Mouse (Mus musculus) stomach, embryonic 16.5 days (tissue): ENCODE data around the gene Plekhb2. TPM values are rescaled to one million over a fixed set of nuclear protein-coding genes. Genes with fewer than 3 reads are reported as not detected.

Experiments
- ATAC-seq: fragments of 200-750 bp; cut with Nextera tagmentation; 2 replicates; pipeline ENCODE4 v1.8.0; 2017; ENCODE audit warnings: moderate number of reproducible peaks, moderate TSS enrichment; ENCODE audit not compliant: insufficient read depth, low FRiP score
- H3K27ac ChIP-seq: fragments of 300-500 bp; sonication (generic); 2 replicates; pipeline ENCODE4 v1.5.1; 2014; ENCODE audit warnings: low read length
- H3K27me3 ChIP-seq: fragments of 300-500 bp; sonication (generic); 2 replicates; pipeline ENCODE4 v1.6.1; 2014; ENCODE audit warnings: low read length, control low read depth, mixed read lengths; ENCODE audit not compliant: control insufficient read depth, insufficient read depth
- H3K36me3 ChIP-seq: fragments of 300-500 bp; sonication (generic); 2 replicates; pipeline ENCODE4 v1.6.1; 2014; ENCODE audit warnings: low read length; ENCODE audit not compliant: control insufficient read depth, insufficient read depth
- H3K4me1 ChIP-seq: fragments of 300-500 bp; sonication (generic); 2 replicates; pipeline ENCODE4 v1.6.1; 2014; ENCODE audit warnings: low read length, control low read depth, mixed read lengths; ENCODE audit not compliant: control insufficient read depth, insufficient read depth
- H3K4me2 ChIP-seq: fragments of 300-500 bp; sonication (generic); 2 replicates; pipeline ENCODE4 v1.6.1; 2014; ENCODE audit warnings: low read depth, low read length, mixed read lengths
- H3K4me3 ChIP-seq: fragments of 300-500 bp; sonication (generic); replicated peaks from 2 replicates; pipeline ENCODE4 v1.5.1; 2014; ENCODE audit warnings: mild to moderate bottlenecking, low read length
- H3K9ac ChIP-seq: fragments of 300-500 bp; sonication (generic); 2 replicates; pipeline ENCODE4 v1.6.1; 2014; ENCODE audit warnings: low read length
- H3K9me3 ChIP-seq: fragments of 300-500 bp; sonication (generic); replicated peaks from 2 replicates; pipeline ENCODE4 v1.6.1; 2016; ENCODE audit warnings: low read length, control low read depth; ENCODE audit not compliant: control insufficient read depth
- WGBS: fragments of 180-500 bp; shearing (Covaris S2); extraction: QIAGEN DNeasy Blood & Tissue Kit; methylation state at CpG from one replicate; pipeline ENCODE4 v1.1.7; 2014; 5-methylcytosine and 5-hydroxymethylcytosine counted together
- polyA plus RNA-seq: library from polyadenylated mRNA; unstranded; fragments of >200 nt; fragmentation: Nextera tagmentation; extraction: Ambion mirVana; gene quantifications from 2 replicates; pipeline ENCODE4 v1.2.1, GENCODE M21; 2015

Plekhb2 gene
- polyA plus RNA-seq, 1 experiment from 2014 or later, result 63.9 TPM

GRCm38 (mm10) chr1:34893831-34894230, 44.1 kb downstream of the Plekhb2 start:
- 59% methylated on average over 6 of the region's 6 CpGs for WGBS
- no peaks in the 10 kb centered on the region for H3K9me3 ChIP-seq
- no peak for ATAC-seq

GRCm38 (mm10) chr1:34896102-34896501, 46.3 kb downstream of the Plekhb2 start:
- Histone ChIP-seq H3K27me3 (no peaks in the 10 kb centered on the region), H3K4me1 (no peaks in the 10 kb centered on the region), H3K27ac (no peak overlapping the region), H3K9ac (no peak overlapping the region), H3K4me3 (no peak overlapping the region), H3K4me2 (no peak overlapping the region), H3K36me3 (no peaks in the 10 kb centered on the region), H3K9me3 (no peaks in the 10 kb centered on the region)
- ATAC-seq, result peak; percentile 48; the same call in 1 of the 2 replicates
- WGBS, result 72% methylated on average over 5 of the region's 5 CpGs

More at GRCm38 (mm10) chr1:34893831-34894230, 44.1 kb downstream of the Plekhb2 start:
- Histone ChIP-seq H3K4me3 (no peak overlapping the region), H3K36me3 (no peaks in the 10 kb centered on the region), H3K4me1 (no peaks in the 10 kb centered on the region), H3K27me3 (no peaks in the 10 kb centered on the region), H3K9ac (no peak overlapping the region), H3K4me2 (no peak overlapping the region), H3K27ac (no peak overlapping the region)

- Histone ChIP-seq H3K9me3 (no peaks in the 10 kb centered on the region), H3K27me3 (no peaks in the 10 kb centered on the region), H3K4me1 (no peaks in the 10 kb centered on the region), H3K4me3 (no peak overlapping the region), H3K9ac (no peak overlapping the region), H3K36me3 (no peaks in the 10 kb centered on the region), H3K4me2 (no peak overlapping the region), H3K27ac (no peak overlapping the region)
- 45% methylated on average over 4 of the region's 4 CpGs for WGBS
- no peak for ATAC-seq
Measured at GRCm38 (mm10) chr1:34896898-34897297, 47.1 kb downstream of the Plekhb2 start.

DNA sequence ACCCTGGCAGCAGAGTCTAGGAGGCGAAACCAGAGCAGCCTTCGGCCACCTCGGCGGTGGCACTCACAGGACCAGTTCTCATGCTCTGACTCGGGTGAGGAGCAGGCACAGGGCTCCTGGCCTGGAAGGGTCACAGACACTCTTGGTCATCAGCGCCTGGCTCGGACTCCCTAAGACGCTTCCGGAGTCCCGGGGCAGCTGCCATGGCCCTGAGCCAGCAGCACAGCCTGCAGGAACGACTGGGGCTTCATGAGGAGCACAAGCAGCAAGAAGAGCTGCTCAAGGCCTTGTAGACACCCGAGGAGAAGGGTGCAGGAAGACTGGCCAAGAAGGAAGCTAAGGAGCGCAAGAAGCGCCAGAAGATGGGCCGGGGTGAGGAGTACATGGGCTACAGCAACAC, 78.9 kb downstream of the Plekhb2 start:
- Histone ChIP-seq H3K36me3 (no peaks in the 10 kb centered on the region), H3K27me3 (no peaks in the 10 kb centered on the region), H3K4me3 (no peak overlapping the region), H3K27ac (no peak overlapping the region), H3K9ac (no peak overlapping the region), H3K4me2 (no peak overlapping the region), H3K9me3 (peaks cover 10% of the 10 kb centered on the region), H3K4me1 (no peaks in the 10 kb centered on the region)
- WGBS, result 90% methylated on average over 15 of the region's 15 CpGs
- ATAC-seq, result no peak

Other genes starting within 250 kb of the Plekhb2 start
- gene Fam168b, start 6.9 kb upstream of the Plekhb2 start, polyA plus RNA-seq, result 45.7 and 46.2 TPM in 2 replicates